28 mouse cellular contexts compared by ENCODE assay signal in genomic region chr8:48203161-48203560, GRCm38 (mm10).
DNase-seq lines count a peak whose midpoint lies in the region; ATAC-seq and TF ChIP-seq lines count a peak whose summit lies in the region.
"Had no signal": no experiment of that assay in that cellular context is flagged by ENCODE, and none has a peak within 500 bp of the region (broad histone marks: within the 10 kb centered on the region; RNA-seq: fewer than 3 reads in every experiment).

No protein-coding gene starts in this region.

- WGBS in heart, embryonic 12.5 days = 57% methylated on average over 6 of the region's 6 CpGs
- 51% methylated on average over 6 of the region's 6 CpGs for WGBS in forebrain, embryonic 12.5 days

- H3K27ac ChIP-seq in heart, embryonic 12.5 days (ENCODE audit: poor library complexity, severe bottlenecking) = no peak overlapping the region
- H3K27ac ChIP-seq in ES-E14 (ENCODE audit: insufficient read depth, low read depth, low read length, poor library complexity, severe bottlenecking) = peak overlapping the region; percentile 42; the same call in 1 of the 2 replicates
- no peak overlapping the region for H3K27ac ChIP-seq in forebrain, embryonic 12.5 days
- H3K27ac ChIP-seq: heart, embryonic 15.5 days; hindbrain, embryonic 15.5 days had no signal

- peak; percentile 77 for DNase-seq in heart, adult 11 months
- no peak for DNase-seq in ES-E14 (ENCODE audit: low read depth, low spot score)
- DNase-seq in kidney, postnatal 36 days = no peak
- DNase-seq: adrenal gland, adult 8-10 months; adrenal gland, postnatal 25 days; B cell, adult 2 months; cerebellum, adult 18-20 months; cerebellum, adult 9-10 months; cerebellum, postnatal 14 days; forebrain, postnatal 0 days; gastrocnemius, postnatal 10 days; gastrocnemius, postnatal 36 days; heart, postnatal 10 days; heart, postnatal 36 days; kidney, adult 2 months had no signal

- no peaks in the 10 kb centered on the region for H3K36me3 ChIP-seq in heart, embryonic 12.5 days
- H3K36me3 ChIP-seq in E14TG2a.4 (ENCODE audit: insufficient read depth, low read length) (no peaks in the 10 kb centered on the region), ES-E14 (ENCODE audit: control insufficient read depth, insufficient read depth, low read length, poor library complexity, severe bottlenecking) (no peaks in the 10 kb centered on the region)
- no peaks in the 10 kb centered on the region for H3K36me3 ChIP-seq in forebrain, embryonic 12.5 days (replicated peaks)
- H3K36me3 ChIP-seq: forebrain, embryonic 10.5 days; G1E; heart, embryonic 15.5 days; hindbrain, embryonic 12.5 days; hindbrain, embryonic 15.5 days had no signal

- in situ Hi-C loops in ES-E14 (cut with MboI; ENCODE audit: low sequenced_read_pairs in 2 of 2, unreplicated experiment in 2 of 2) = no loop called here

- no peak overlapping the region for H3K9ac ChIP-seq in heart, embryonic 12.5 days
- H3K9ac ChIP-seq in ES-E14 (ENCODE audit: insufficient read depth, low read depth, low read length, poor library complexity, severe bottlenecking) = no peak overlapping the region; the same call in 1 of the 2 replicates
- no peak overlapping the region for H3K9ac ChIP-seq in forebrain, embryonic 12.5 days
- H3K9ac ChIP-seq: forebrain, postnatal 0 days; heart, embryonic 15.5 days; hindbrain, embryonic 12.5 days; hindbrain, embryonic 15.5 days had no signal

- ATAC-seq in heart, embryonic 12.5 days (ENCODE audit: insufficient number of reproducible peaks, low FRiP score) = no peak
- ATAC-seq in forebrain, embryonic 12.5 days (ENCODE audit: low FRiP score) = no peak
- ATAC-seq: activated CD4-positive, CD25-positive, alpha-beta regulatory T cell, adult 4 months; forebrain, postnatal 0 days; intestine, postnatal 0 days; Patski had no signal

- H3K4me3 ChIP-seq in heart, embryonic 12.5 days = no peak overlapping the region
- H3K4me3 ChIP-seq in E14TG2a.4 (replicated peaks; ENCODE audit: low read length) (0 out of 2 replicates have a peak overlapping the region, but pooled peaks have one; percentile 14), ES-E14 (ENCODE audit: insufficient read depth in 1 of 2, low read depth in 1 of 2, low read length in 2 of 2, poor library complexity in 1 of 2, severe bottlenecking in 1 of 2) (no peak overlapping the region)
- no peak overlapping the region for H3K4me3 ChIP-seq in forebrain, embryonic 12.5 days (replicated peaks)
- H3K4me3 ChIP-seq: forebrain, embryonic 10.5 days; heart, embryonic 15.5 days; hindbrain, embryonic 12.5 days; hindbrain, embryonic 15.5 days had no signal

- H3K4me1 ChIP-seq in heart, embryonic 12.5 days (replicated peaks) = no peaks in the 10 kb centered on the region
- peaks cover 72% of the 10 kb centered on the region for H3K4me1 ChIP-seq in E14TG2a.4 (replicated peaks; ENCODE audit: low read depth, low read length)
- peaks cover 0 to 17% of the 10 kb centered on the region in 2 experiments; a peak in 2 of 4 replicates for H3K4me1 ChIP-seq in ES-E14 (ENCODE audit: control insufficient read depth in 2 of 2, insufficient read depth in 2 of 2, low read length in 2 of 2, poor library complexity in 1 of 2)
- peaks cover 16% of the 10 kb centered on the region; the same call in 1 of the 2 replicates for H3K4me1 ChIP-seq in forebrain, embryonic 12.5 days
- H3K4me1 ChIP-seq: heart, embryonic 15.5 days had no signal

- no peaks in the 10 kb centered on the region for H3K27me3 ChIP-seq in heart, embryonic 12.5 days (replicated peaks)
- no peaks in the 10 kb centered on the region for H3K27me3 ChIP-seq in E14TG2a.4 (ENCODE audit: insufficient read depth, low read length)
- H3K27me3 ChIP-seq in forebrain, embryonic 12.5 days = 0 out of 2 replicates have a peak, but pooled peaks cover 3% of the 10 kb centered on the region
- H3K27me3 ChIP-seq: CH12.LX; heart, embryonic 15.5 days; hindbrain, embryonic 12.5 days; hindbrain, embryonic 15.5 days had no signal

- no peaks in the 10 kb centered on the region; the same call in 1 of the 2 replicates for H3K9me3 ChIP-seq in heart, embryonic 12.5 days (replicated peaks)
- no peaks in the 10 kb centered on the region; the same call in 1 of the 2 replicates for H3K9me3 ChIP-seq in E14TG2a.4 (ENCODE audit: low read length)
- no peaks in the 10 kb centered on the region for H3K9me3 ChIP-seq in ES-E14 (ENCODE audit: control insufficient read depth, insufficient read depth, low read depth, low read length)
- no peaks in the 10 kb centered on the region for H3K9me3 ChIP-seq in forebrain, embryonic 12.5 days
- H3K9me3 ChIP-seq: heart, embryonic 15.5 days; hindbrain, embryonic 15.5 days had no signal

- TF ChIP-seq CTCF in E14TG2a.4 (conservative IDR thresholded peaks at IDR 0.05; ENCODE audit: low read length) = no peak

- no peak overlapping the region for H3K4me2 ChIP-seq in heart, embryonic 12.5 days
- no peak overlapping the region for H3K4me2 ChIP-seq in forebrain, embryonic 12.5 days
- H3K4me2 ChIP-seq: heart, embryonic 11.5 days; heart, embryonic 15.5 days; hindbrain, embryonic 12.5 days; hindbrain, embryonic 15.5 days had no signal

TF ChIP-seq in ES-E14, 5 proteins besides CTCF, POLR2A, EP300 and RAD21:
- no peak for TF ChIP-seq MAFK (IDR thresholded peaks at IDR 0.05; ENCODE audit: insufficient read depth, low read depth, low read length)
- TF ChIP-seq HCFC1 (IDR thresholded peaks at IDR 0.05; ENCODE audit: borderline replicate concordance, insufficient read depth, low read length) = no peak
- no peak for TF ChIP-seq ZNF384 (IDR thresholded peaks at IDR 0.05; ENCODE audit: low read depth, low read length)
- TF ChIP-seq ZC3H11A (IDR thresholded peaks at IDR 0.05; ENCODE audit: borderline replicate concordance, low read depth, low read length) = no peak
- no peak for TF ChIP-seq CHD2 (IDR thresholded peaks at IDR 0.05; ENCODE audit: low read depth, low read length)
